Mouse (Mus musculus) lung, postnatal 0 days (tissue): ENCODE data around the gene Col20a1.

ENCODE experiments used
- CTCF ChIP-seq: IDR thresholded peaks from 2 replicates; pipeline ENCODE4 v1.5.1; 2016; ENCODE audit warnings: antibody characterized with exemption, mild to moderate bottlenecking
- EP300 ChIP-seq: IDR thresholded peaks from 2 replicates; pipeline ENCODE4 v1.6.1; 2016; ENCODE audit warnings: antibody characterized with exemption, mild to moderate bottlenecking, control low read depth

DNA sequence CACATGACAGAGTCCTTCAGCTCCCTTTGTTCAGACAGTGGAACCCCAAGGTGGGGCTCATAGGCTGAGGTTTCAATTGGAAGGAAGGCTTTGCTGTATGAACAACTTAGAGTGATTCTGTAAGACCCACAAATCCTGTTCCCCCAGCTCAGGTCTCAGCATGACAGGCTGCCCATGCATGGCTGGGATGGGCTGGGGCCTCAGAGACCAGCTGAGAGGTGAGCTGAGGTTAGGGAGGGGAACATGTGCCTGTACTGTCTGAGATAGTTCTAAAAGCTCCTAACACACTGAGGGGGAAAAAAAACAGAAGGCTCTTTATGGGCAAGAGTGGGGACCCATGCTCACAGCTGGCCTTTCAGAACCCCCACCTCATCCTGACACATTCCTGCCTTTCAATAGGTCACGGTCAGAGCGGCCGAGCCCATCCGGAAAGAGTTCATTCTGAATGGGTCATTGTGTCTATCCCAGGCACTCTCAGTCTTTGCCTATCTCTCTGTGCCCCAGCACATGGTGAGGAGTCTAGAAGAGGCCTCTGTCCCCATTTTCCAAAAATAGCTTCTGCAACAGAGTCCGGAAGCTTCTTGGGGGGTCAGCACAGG lies 1.2 kb downstream of the Col20a1 start:
- no peak for TF ChIP-seq CTCF
- TF ChIP-seq EP300 = no peak
